Mouse (Mus musculus): ENCODE data around the gene Rpl13. TPM values are rescaled to one million over a fixed set of nuclear protein-coding genes. Genes with fewer than 3 reads are reported as not detected.

Gene Rpl13
- total and polyA plus RNA-seq, 3 experiments, result 904 to 4,220 (median 3,523) TPM

GRCm38 (mm10) chr8:123146390-123146789 lies 44.2 kb downstream of the Rpl13 start:
- TF ChIP-seq TAL1 (conservative IDR thresholded peaks at IDR 0.05; ENCODE audit: low read depth, low read length), result no peak
- no peak for TF ChIP-seq POLR2AphosphoS5 (IDR thresholded peaks at IDR 0.05; ENCODE audit: insufficient replicate concordance, low read depth, low read length)
- TF ChIP-seq CTCF (IDR thresholded peaks at IDR 0.05; ENCODE audit: low read depth, low read length), result no peak
- no peak for TF ChIP-seq GATA2 (IDR thresholded peaks at IDR 0.05; ENCODE audit: borderline replicate concordance, low read depth, low read length)
- TF ChIP-seq GATA1 (IDR thresholded peaks at IDR 0.05; ENCODE audit: borderline replicate concordance, low read length), result no peak
- no peak for ATAC-seq (ENCODE audit: extremely low read depth, insufficient number of reproducible peaks, low FRiP score, poor library complexity, severe bottlenecking)
- Histone ChIP-seq H3K27me3 (ENCODE audit: insufficient read depth, low read length) (peaks cover 57% of the 10 kb centered on the region), H3K9me3 (replicated peaks) (no peaks in the 10 kb centered on the region), H3K4me1 (ENCODE audit: insufficient read depth, low read depth, low read length) (peaks cover 3% of the 10 kb centered on the region; the same call in 1 of the 2 replicates), H3K4me3 (ENCODE audit: low read depth, low read length) (no peak overlapping the region), H3K36me3 (replicated peaks) (no peaks in the 10 kb centered on the region)
- no peak for DNase-seq (ENCODE audit: low spot score)

- H3K4me1 ChIP-seq (ENCODE audit: insufficient read depth, low read depth, low read length), result no peaks in the 10 kb centered on the region
- TF ChIP-seq CTCF (IDR thresholded peaks at IDR 0.05; ENCODE audit: low read depth, low read length) (no peak), GATA2 (IDR thresholded peaks at IDR 0.05; ENCODE audit: borderline replicate concordance, low read depth, low read length) (no peak), POLR2AphosphoS5 (IDR thresholded peaks at IDR 0.05; ENCODE audit: insufficient replicate concordance, low read depth, low read length) (no peak), TAL1 (conservative IDR thresholded peaks at IDR 0.05; ENCODE audit: low read depth, low read length) (no peak), GATA1 (IDR thresholded peaks at IDR 0.05; ENCODE audit: borderline replicate concordance, low read length) (no peak)
- H3K4me3 ChIP-seq (ENCODE audit: low read depth, low read length), result no peak overlapping the region
- DNase-seq (ENCODE audit: low spot score), result no peak
- no peak for ATAC-seq (ENCODE audit: extremely low read depth, insufficient number of reproducible peaks, low FRiP score, poor library complexity, severe bottlenecking)
- H3K27me3 ChIP-seq (ENCODE audit: insufficient read depth, low read length), result peaks cover 63% of the 10 kb centered on the region
- H3K9me3 ChIP-seq (replicated peaks), result no peaks in the 10 kb centered on the region
- H3K36me3 ChIP-seq (replicated peaks), result no peaks in the 10 kb centered on the region
Observed at GRCm38 (mm10) chr8:123150737-123151171, 48.6 kb downstream of the Rpl13 start.

Other genes with a start within 250 kb of the Rpl13 start
- gene Ankrd11, start 60.1 kb upstream of the Rpl13 start, total RNA-seq (2014; fragmentation: Nextera tagmentation), result 115 and 128 TPM in 2 replicates
- 51.5 and 57.3 TPM in 2 replicates for gene Ankrd11, start 60.1 kb upstream of the Rpl13 start, total RNA-seq (2017)
- 90.7 and 96.3 TPM in 2 replicates for gene Ankrd11, start 60.1 kb upstream of the Rpl13 start, polyA plus RNA-seq (2012)
- 11.7 and 14.2 TPM in 2 replicates for gene Spg7, start 39.4 kb upstream of the Rpl13 start, total RNA-seq (2014; fragmentation: Nextera tagmentation)
- 36.7 and 40.2 TPM in 2 replicates for gene Spg7, start 39.4 kb upstream of the Rpl13 start, total RNA-seq (2017)
- gene Spg7, start 39.4 kb upstream of the Rpl13 start, polyA plus RNA-seq (2012), result 20.9 and 22.6 TPM in 2 replicates
- gene Cpne7, start 15.0 kb downstream of the Rpl13 start, total RNA-seq (2014; fragmentation: Nextera tagmentation), result 3.1 and 4.3 TPM in 2 replicates
- gene Cpne7, start 15.0 kb downstream of the Rpl13 start, total RNA-seq (2017), result 3.6 and 6.1 TPM in 2 replicates
- gene Cpne7, start 15.0 kb downstream of the Rpl13 start, polyA plus RNA-seq (2012), result 11.1 and 11.2 TPM in 2 replicates
- not detected in 2 replicates for gene Sult5a1, start 56.0 kb downstream of the Rpl13 start, total RNA-seq (2014; fragmentation: Nextera tagmentation)
- 0.06 and 0.11 TPM in 2 replicates for gene Sult5a1, start 56.0 kb downstream of the Rpl13 start, total RNA-seq (2017)
- not detected in 2 replicates for gene Sult5a1, start 56.0 kb downstream of the Rpl13 start, polyA plus RNA-seq (2012)
- not detected in 2 replicates for gene Dpep1, start 83.9 kb downstream of the Rpl13 start, total RNA-seq (2014; fragmentation: Nextera tagmentation)
- gene Dpep1, start 83.9 kb downstream of the Rpl13 start, total RNA-seq (2017), result 0.06 and 0.11 TPM in 2 replicates
- gene Dpep1, start 83.9 kb downstream of the Rpl13 start, polyA plus RNA-seq (2012), result not detected in 2 replicates
- 19.6 and 37.3 TPM in 2 replicates for gene Chmp1a, start 110.4 kb downstream of the Rpl13 start, total RNA-seq (2014; fragmentation: Nextera tagmentation)
- 57.9 and 78.2 TPM in 2 replicates for gene Chmp1a, start 110.4 kb downstream of the Rpl13 start, total RNA-seq (2017)
- 32.7 and 35.9 TPM in 2 replicates for gene Chmp1a, start 110.4 kb downstream of the Rpl13 start, polyA plus RNA-seq (2012)
- 0.30 and 3.5 TPM in 2 replicates for gene Spata33, start 110.5 kb downstream of the Rpl13 start, total RNA-seq (2014; fragmentation: Nextera tagmentation)
- 1.1 and 1.2 TPM in 2 replicates for gene Spata33, start 110.5 kb downstream of the Rpl13 start, total RNA-seq (2017)
- gene Spata33, start 110.5 kb downstream of the Rpl13 start, polyA plus RNA-seq (2012), result 0.09 and 0.13 TPM in 2 replicates
- gene Cdk10, start 122.5 kb downstream of the Rpl13 start, total RNA-seq (2014; fragmentation: Nextera tagmentation), result 22.2 and 22.3 TPM in 2 replicates
- 25.5 and 29.3 TPM in 2 replicates for gene Cdk10, start 122.5 kb downstream of the Rpl13 start, total RNA-seq (2017)
- gene Cdk10, start 122.5 kb downstream of the Rpl13 start, polyA plus RNA-seq (2012), result 56.3 and 64.2 TPM in 2 replicates
- 3.4 and 6.8 TPM in 2 replicates for gene Spata2l, start 133.9 kb downstream of the Rpl13 start, total RNA-seq (2014; fragmentation: Nextera tagmentation)
- 2.2 and 3.7 TPM in 2 replicates for gene Spata2l, start 133.9 kb downstream of the Rpl13 start, total RNA-seq (2017)
- 5.2 and 5.7 TPM in 2 replicates for gene Spata2l, start 133.9 kb downstream of the Rpl13 start, polyA plus RNA-seq (2012)
- 6.6 and 15.0 TPM in 2 replicates for gene Zfp276, start 151.8 kb downstream of the Rpl13 start, total RNA-seq (2014; fragmentation: Nextera tagmentation)
- 8.6 and 11.5 TPM in 2 replicates for gene Zfp276, start 151.8 kb downstream of the Rpl13 start, total RNA-seq (2017)
- 6.8 and 7.1 TPM in 2 replicates for gene Zfp276, start 151.8 kb downstream of the Rpl13 start, polyA plus RNA-seq (2012)
- 10.5 and 11.1 TPM in 2 replicates for gene Vps9d1, start 152.0 kb downstream of the Rpl13 start, total RNA-seq (2014; fragmentation: Nextera tagmentation)
- 6.9 and 8.7 TPM in 2 replicates for gene Vps9d1, start 152.0 kb downstream of the Rpl13 start, total RNA-seq (2017)
- gene Vps9d1, start 152.0 kb downstream of the Rpl13 start, polyA plus RNA-seq (2012), result 69.5 and 89.2 TPM in 2 replicates
- 21.2 and 30.3 TPM in 2 replicates for gene Fanca, start 216.2 kb downstream of the Rpl13 start, total RNA-seq (2014; fragmentation: Nextera tagmentation)
- 26.2 and 26.3 TPM in 2 replicates for gene Fanca, start 216.2 kb downstream of the Rpl13 start, total RNA-seq (2017)
- 48.7 and 50.9 TPM in 2 replicates for gene Fanca, start 216.2 kb downstream of the Rpl13 start, polyA plus RNA-seq (2012)
- not detected in 2 replicates for gene Spire2, start 230.4 kb downstream of the Rpl13 start, total RNA-seq (2014; fragmentation: Nextera tagmentation)
- 0.23 and 0.33 TPM in 2 replicates for gene Spire2, start 230.4 kb downstream of the Rpl13 start, total RNA-seq (2017)
- 0.04 and 0.12 TPM in 2 replicates for gene Spire2, start 230.4 kb downstream of the Rpl13 start, polyA plus RNA-seq (2012)

Data from G1E (cell line).